Mouse (Mus musculus) hindlimb bud, embryonic 11.5 days (tissue): ENCODE data around the gene Sowaha.

Experiments used
- DNase-seq: peaks from one replicate; pipeline ENCODE4 v3.0.0-alpha.2; 2012; ENCODE audit warnings: low read depth, low spot score; ENCODE audit errors: extremely low spot score

Gene Sowaha

DNA sequence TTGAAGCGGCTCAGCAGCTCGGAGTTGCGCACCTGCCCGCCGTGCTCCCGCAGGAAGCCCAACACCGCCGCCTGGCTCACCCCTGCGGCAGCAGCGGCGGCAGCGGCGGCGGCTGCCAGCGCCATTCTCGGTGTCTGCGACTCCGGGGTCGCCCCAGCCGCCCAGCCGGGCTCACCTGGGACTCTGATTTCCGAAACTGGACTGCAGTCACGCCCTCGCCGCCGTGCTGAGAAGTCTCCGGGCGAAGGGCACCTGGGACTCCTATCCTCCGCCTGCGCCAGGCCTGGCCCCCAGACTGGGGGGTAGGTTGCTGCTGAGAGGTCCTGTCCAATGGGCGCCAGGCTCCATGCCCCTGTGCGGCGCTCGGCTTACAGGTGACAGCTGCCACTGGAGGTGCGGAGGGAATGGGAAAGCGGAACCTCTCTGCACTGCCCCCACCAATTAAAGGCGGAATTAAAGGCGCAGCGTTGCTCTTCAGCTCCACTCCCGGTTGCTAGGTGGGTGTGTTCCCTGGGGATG is at the start of gene Sowaha, which contains the start of gene Gm9945:
Gene Sowaha, minus strand, starts transcription at position 492 of the 519 bp plus-strand sequence.
Gene Gm9945, plus strand, starts transcription at position 384 of the 519 bp plus-strand sequence.
- DNase-seq: no peak

DNA sequence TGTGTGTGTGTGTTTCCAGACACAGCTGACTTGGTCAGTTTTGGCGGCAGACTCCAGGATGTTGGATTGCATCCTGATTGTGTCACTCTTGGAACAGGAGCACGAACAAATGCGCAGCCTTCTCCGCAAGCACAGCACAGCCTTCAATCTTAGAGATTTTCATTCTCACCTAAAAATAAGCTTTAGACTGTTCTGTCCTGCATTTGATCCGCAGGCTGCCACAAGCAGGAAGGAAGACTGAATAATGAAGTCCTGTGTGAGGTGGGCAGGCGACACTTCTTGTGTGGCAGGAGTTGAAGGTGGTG is 49.1 kb upstream of the Sowaha start:
- no peak for DNase-seq

DNA sequence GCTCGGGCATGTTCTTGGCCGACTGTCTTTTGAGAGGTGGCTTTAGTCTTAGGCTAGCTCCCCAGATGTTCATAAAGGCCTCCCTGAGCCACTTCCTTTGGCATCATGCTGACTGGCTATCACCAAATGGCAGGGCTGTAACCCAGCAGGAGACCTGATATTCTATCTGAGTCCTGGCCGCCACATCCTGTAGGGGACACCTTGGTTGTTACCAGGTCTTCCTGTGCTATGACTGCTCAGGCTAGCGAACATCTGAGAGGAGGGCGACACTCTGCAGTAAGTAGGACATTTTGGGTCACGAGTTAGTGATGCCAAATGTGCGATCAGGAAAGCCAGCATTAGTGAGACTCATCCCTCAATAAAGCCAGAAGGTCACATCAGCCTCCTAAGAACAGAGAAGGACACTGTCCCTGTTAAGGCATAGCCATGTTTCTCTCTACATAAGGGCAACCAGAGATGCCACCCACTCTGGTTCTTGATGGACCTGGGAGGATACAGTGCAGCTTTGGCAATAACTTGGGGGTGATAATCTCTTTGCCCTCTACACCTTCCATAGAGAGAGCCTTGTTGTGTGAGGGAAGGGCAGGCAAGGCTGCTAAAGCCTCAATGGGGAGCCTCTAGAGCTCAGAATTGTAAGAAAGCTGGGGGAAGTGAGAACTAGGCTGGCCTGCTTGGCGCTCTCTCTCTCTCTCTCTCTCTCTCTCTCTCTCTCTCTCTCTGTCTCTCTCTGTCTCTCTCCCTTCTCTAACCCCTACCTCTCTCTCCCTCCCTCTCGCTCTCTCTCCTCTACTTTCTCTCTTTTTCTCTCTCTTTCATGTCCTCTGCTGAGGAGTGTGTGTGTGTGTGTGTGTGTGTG is 48.6 kb upstream of the Sowaha start:
- DNase-seq: no peak

DNA sequence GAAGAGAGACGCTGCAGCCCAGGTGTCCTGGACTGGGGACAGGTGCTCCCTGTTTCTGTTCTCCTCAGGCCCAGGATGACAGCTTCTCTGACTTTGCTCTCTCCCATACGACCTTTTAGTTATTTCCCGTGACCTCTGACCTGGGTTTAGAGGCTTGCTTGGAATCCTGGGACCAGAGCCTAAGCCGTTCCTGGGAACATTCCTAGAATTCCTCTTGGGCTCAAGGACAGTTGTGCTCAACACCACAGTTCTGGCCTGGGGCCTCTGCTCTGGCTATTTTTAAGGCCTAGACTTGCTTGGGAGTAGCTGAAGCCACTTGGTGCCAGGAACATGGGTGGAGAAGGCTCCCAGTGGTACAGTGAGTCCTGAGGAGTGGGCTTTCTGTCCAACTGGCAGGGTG is 45.4 kb upstream of the Sowaha start:
- DNase-seq: no peak

DNA sequence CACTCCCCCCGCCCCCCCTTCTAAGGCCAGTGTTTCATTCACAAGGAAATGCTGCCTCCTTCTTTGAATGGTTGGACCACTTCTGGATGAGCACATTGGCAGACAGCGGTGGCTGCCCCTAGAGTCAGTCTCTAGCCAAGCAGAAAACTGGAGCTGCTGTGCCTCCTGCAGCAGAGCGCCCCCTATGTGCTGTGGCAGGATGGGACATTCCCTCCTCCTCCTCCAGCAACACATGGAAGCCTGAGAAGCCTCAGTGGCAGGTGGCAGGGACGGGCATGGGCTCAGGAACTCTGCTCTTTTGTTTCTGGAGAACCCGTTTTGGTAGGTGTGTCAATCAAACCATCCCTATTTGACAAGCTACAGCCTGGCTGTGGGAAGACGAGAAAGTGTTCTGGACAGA is 44.8 kb upstream of the Sowaha start:
- DNase-seq: no peak

DNA sequence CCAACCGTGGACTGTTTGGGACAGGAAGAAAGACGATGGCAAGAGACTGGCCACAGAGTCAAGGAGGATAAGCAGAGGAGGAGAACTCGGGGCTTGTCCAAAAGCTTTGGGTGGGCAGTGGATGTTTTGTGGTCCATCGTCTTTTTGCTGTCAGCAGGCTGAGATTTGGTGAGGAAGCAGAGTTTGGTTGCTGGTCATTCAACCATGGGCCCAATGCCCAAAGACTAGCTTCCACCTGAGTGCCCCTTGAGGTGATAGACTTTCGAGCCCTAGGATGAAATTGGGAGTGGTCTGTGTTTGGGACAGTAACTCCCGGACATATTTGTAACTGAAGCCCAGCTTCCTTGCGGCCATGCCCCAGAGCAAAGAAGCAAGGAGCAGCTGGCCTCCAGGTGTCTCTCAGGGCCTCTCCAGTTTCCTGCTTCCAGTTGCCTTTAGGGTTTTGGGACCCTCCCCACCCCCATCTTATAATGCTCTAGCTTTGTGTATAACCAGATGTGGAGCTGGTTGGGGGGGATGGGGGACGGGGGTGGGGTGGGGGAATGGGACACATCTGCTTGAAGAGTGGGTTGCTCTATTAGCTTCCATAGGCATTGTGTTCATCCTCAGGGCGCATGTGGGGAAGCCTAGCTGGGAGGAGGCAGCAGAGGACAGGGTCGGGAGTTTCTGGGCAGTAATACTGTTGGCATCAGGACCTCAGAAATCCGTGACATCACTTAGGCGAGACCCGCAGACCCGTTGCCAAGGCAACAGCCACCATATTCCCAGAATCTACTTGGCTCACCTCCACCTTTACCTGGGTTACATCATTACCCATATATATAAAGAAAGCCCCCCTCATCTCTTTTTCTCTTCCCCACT is 43.7 kb upstream of the Sowaha start:
- no peak for DNase-seq

DNA sequence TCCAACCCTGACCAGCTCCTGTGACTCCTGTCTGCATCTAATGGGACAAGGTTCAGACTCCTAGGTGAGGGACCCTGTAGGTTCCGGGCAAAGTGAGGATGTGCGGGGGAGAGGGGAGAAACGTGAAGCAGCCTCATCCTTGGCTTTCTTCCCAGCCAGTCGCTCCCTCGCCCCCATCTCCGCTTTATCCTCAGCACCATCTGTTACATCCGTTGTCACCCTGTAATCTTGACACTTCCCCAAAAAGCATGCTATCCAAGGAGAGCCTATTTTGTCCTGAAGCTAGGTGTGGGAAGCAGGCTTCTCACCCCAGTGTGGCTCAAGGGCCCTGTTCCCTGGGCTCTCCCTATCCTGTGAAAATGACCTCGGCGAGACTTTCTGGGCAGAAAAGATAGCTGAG is 42.9 kb upstream of the Sowaha start:
- DNase-seq: no peak

DNA sequence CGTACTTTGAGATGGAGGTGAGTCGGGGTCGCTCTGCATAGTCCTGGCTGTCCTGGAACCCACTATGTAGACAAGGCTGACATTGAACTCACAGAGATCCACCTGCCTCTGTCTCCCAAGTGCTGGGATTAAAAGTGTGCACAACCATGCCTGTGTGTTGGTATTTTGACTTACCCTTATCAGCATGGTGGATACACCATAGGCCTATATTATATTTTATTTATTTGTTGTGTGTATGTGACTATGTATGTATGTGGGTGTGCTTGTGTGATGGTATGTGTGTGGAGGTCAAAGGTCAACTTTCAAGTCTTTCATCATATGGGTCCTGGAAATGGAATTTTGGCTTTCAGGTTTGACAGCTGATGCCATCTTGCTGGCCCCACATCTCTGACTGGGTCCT is 42.3 kb upstream of the Sowaha start:
- no peak for DNase-seq

DNA sequence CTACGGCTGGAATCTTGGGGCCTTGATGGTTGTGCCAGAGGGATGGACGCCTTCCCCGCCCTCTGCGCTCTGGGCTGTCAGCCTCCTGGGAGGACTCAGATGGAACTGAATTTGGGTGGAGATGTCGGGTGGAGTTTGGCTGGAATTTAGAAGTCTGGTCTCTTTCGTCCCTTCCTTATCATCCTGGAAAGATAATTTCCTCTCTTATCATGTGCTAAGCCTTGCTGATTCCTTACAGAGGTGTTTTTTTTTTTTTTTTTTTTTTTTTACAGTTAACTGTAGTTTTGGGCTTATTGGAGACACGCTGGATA is 41.7 kb upstream of the Sowaha start:
- DNase-seq: no peak

DNA sequence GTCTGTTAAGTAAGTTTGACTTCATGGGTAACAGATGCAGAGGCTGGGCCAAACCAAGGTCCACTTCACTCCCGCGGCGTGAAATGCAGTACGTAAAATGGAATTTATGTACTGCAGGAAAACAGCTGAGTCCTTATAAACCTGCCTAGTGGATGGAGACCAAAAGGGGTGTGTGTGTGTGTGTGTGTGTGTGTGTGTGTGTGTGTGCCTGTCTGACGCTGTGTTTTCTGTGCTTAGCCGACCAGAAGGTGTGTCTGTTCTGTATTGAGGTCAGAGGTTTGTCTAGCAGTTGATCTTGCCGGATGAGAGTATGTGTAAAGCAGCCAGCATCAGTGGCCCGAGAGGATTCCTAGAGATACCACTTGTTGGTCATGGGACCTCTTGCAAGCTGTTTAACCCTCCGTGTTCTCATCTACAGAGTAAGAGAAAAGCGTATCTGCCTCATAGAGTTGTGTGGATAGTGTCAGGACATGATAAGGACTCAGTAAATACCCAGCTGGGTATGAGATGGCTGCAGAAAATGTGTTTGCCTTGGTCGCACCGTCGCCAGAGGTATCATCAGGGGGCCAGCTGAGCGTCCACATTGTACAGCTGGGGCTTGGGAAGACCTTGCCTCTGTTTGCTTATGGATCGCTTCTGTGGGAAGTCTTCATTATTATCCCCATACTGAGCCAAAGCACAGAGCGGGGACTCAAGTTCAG is 41.2 kb upstream of the Sowaha start:
- no peak for DNase-seq

DNA sequence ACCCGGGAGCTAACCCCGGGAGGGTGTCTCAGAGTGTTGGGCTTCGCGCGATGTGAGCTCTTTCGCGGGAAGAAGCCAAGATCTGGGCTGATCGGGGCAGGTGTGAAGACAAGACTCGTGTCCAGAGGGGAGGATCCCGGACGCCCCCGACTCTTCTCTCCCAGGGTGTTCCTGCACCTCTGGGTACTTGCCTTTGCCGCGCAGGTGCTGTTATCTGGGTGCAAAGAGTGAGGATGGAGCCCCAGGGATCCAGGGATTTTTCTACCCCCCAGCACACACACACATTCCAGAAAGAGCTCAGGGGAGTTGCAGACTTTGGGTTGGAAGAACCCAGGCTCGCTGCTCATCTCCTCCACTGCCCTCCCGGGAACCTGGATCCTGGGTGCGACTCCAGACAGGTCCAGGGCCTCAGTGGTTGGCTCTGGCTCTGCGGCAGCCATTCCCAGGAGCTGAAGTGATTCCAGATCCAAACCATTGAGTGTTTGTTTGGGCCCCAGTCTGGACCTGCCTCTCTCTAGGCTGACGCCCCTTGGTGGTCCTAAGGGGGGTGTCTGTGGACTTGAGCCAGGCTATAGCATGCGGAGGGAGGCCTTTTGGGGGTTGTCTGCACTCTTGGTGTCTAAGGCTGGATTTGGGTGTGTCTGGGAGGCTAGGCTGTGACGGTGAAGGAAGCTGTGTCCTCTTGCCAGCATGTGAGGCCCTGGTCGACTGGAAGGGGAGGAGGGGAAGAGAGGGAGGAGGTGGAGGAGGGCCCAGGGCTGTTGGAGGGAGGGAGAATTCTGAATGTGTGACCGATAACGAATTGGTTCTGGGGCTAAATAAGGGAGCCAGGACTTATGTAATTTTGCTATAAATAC is 40.3 kb upstream of the Sowaha start:
- DNase-seq: no peak

DNA sequence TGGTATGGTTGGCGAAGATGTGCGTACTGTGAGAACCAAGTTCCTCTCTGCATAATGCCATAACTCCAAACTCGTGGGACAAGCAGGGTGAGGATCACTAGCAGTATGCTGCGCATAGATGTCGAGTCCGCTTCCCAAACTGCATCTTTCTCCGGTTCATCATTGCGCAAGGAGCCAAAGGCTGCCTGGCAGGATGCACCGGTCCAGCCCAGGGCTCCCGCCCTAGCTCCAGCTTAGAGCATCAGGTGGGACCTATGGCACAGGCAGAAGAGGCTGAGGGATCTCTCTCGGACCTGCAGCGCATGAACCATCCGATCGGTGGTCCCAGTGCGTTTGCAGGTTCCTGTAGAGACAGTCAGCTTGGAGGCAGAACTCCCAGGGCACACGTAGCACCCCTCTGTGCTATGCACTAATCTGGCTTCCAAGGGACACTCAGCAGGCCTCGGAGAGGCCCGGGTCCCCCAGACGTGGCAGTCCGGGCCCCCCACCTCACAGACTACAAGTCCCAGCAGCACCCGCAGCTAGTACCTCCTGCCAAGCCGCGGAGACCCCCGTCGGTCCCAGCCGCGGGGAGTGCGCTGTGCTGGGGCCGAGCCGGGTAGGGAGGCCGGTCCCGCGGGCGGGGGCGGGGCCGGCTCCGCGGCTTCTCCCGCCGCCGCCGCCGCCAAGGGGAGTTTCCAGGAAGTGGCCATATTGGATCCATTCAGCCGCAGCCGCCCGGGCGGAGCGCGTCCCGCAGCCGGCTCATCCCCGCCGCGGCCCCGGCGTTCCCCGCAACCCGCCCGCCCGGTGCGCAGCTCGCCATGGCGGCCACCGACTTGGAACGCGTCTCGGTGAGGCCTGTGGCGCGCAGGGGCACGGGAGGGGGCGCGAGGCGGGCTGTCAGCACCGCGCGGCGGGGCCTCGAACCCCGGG is 39.4 kb upstream of the Sowaha start, which contains the start of gene Sept8:
Gene Sept8, plus strand, starts transcription at position 51 of the 915 bp plus-strand sequence.
- no peak for DNase-seq

DNA sequence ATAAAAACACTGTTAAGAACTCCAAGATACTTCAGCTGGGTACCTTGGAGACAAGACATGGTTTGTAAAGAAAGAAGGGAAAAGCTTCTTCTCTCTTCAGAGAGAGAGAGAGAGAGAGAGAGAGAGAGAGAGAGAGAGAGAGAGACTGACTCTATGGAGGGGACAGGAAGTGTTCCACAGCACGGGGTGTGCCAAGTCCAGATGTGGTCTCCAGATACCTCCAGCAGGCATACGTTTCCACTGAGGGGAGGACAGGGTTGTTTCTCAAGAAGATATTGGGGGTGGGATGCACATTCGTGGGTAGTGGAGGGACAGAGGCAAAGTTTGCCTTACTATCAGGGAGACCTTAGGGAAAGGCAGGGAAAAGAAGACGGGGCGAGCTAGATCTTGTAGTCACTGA is 38.7 kb upstream of the Sowaha start:
- DNase-seq: no peak

DNA sequence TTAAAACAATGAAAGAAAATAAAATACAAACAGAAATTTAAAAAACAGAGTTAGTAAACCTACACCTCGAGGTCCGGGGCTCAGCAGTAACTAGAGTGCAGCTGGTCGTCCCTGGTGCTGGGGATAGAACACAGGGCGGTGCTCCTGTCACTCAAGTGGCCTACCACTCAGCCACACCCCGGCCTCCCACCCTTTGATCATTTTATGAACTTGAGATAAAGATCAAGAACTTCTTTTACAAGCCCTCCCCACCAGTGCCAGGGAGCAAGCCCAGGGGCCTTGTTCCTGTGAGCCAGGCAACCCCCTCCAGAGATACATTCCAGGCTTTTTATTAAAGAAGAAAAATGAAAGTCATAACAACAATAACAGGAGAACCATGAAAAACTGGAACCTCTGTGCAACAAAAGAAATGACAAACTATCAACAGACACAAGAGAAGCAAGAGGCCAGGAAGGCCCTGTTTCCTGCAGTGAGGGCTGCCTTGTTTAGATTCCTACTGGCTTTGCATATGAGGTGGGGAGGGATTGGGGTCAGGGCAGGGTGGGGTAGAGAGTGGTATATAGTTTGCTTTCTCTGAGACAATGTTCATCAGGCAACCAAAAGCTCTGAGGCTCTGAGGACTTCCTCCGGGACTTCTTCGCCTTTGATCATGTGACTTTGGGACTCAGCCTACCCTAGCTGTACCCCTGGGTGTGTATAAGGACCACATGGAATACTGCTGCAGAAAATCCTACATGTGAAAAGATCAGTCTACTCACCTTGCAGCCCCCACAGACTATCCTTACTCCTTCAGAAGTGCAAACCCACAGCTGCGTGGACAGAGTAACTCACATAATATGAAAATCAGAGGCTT is 36.9 kb upstream of the Sowaha start:
- DNase-seq: no peak

DNA sequence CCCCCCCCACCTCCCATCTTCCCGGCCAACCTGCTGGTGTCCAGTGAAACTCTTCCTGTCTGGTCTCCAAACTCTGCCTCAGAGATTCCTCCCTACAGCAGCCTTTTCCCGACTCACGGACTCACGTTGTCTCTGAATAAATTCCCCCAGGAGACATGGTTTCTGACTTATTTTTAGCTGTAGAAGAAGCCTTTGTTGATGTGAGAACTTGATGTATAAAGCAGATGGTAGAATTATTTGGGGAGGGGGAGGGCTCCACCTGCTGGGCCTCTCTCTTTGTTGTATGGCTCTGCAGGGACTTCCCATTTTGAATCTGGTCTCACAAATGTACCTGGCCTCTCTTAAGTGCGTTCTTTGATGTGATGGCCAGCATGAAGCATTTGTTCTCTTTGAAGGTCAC is 30.3 kb upstream of the Sowaha start:
- DNase-seq: no peak

DNA sequence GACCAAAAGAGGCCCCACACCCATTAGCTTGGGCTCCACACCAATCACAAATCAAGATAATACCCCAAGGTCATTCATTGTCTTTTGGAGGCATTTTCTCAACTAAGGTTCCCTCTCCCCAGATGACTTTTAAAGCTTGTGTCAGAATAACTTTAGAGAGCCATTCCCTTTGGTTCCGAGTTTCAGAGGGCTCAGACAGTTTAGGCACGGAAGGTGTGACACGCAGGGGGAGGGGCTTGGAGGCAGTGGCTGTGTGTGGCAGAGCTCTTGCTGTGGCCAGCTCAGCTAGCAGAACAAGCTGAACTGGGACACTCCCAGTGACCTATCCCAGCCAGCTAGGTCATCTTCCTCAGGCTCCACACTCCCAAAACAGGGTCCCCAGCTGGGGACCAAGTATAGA is 28.5 kb upstream of the Sowaha start:
- no peak for DNase-seq

DNA sequence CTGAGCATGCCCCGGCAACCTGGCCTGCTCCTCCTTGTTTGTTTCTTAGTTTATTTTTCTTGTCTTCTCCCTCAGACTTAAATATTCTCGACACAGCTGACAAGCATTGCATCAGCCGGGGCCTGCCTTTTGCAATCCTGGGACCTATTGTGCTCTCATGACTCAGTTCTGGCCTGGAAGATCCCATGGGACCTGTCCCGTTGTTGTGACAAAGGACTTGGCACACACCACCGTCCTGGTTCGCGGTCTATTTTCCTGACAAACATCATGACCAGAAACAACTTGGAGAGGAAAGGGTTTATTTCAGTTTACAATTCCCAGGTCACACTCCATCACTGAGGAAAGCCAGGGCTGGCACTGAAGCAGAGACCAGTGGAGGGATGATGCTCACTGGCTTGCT is 28.1 kb upstream of the Sowaha start:
- DNase-seq: no peak

DNA sequence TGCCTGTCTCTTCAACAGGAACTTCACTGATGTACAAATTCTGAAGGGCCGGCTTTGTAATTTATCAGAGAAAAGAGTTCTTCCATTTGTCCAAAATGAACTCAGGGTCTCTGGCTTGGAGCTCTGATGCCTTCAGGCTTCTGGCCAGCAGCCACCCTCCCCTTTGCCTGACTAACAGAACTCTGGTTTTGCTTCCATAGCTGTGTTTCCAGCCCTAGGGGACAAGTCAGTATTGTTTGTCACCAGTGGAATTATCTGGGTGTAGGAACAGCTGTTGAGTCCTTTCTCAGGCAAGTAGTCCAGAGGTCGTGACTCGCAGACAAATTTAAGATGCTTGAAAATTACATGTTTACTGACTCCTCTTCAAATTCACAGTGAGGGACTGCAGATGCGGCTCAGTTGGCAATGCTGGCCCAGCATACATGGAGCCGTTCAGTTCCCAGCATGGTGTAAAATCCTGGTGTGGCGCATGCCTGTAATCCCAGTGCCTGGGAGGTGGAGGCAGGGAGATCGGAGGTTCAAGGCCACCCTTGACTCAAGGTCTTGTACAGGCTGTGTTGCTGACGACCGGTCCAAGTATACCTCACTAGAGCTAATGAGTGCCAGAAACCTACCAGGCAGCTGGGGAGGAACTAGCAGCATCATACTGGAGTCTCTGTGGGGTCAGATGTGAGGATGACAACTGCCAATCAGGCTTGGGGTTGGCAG is 27.2 kb upstream of the Sowaha start:
- DNase-seq: no peak
